Comparison of ENCODE assay signal across 15 mouse cellular contexts in the genomic region with DNA sequence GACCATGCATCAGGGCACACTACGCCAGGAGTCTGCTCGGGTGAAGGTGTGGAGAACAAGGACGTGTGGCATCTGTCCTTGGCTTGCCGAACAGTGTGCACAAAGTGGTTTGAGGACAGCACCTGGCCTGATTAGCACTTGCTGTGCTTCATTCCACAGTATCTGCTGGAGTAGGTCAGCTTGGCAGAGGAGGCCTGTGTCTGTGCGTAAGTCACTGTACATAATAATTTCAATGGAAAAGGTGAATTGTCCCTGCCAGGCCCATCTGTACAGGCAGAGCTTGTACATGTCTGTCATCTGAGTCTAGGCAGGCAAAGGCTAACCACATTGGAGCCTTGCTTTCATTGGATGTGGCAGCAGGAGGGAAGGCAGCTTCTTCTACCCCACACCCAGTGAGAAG.
DNase-seq lines count a peak whose midpoint lies in the region.
"Had no signal": no experiment of that assay in that cellular context is flagged by ENCODE, and none has a peak within 500 bp of the region (broad histone marks: within the 10 kb centered on the region; RNA-seq: fewer than 3 reads in every experiment).

No protein-coding gene starts in this region.

- intact Hi-C loops in left cerebral cortex, postnatal 4 days (cut with DNase I), result no loop called here
- intact Hi-C loops in left cerebral cortex, postnatal 14 days (cut with DNase I), result no loop called here
- intact Hi-C loops in gastrocnemius, postnatal 14 days (cut with DNase I; ENCODE audit: low total_unique reads), result no loop called here

- peak; percentile 13 for DNase-seq in left cerebral cortex, postnatal 4 days
- DNase-seq in left cerebral cortex, postnatal 14 days (ENCODE audit: low spot score in 2 of 2), result no peak
- peak; percentile 10 for DNase-seq in cerebellum, adult 11 months
- peak; percentile 49 for DNase-seq in cerebellum, adult 9-10 months
- DNase-seq in cerebellum, postnatal 36 days, result peak; percentile 6 to 23
- no peak for DNase-seq in thymus, postnatal 0 days (ENCODE audit: low spot score)
- no peak for DNase-seq in gastrocnemius, postnatal 14 days
- DNase-seq: adrenal gland, postnatal 14 days; gastrocnemius, postnatal 25 days; heart, adult 11 months; kidney, adult 11 months; kidney, postnatal 25 days; liver, embryonic 13.5 days; lung, adult 18-20 months; thymus, adult 2 months had no signal

Comparison
In these comparisons a context has a peak if more than half of its experiments do, and no peak if none do; other contexts are left out.
1. DNase-seq: peak in left cerebral cortex, postnatal 4 days (single experiment), cerebellum, adult 11 months (single experiment), cerebellum, adult 9-10 months (single experiment) and cerebellum, postnatal 36 days (2 of 2); none in left cerebral cortex, postnatal 14 days (0 of 2), thymus, postnatal 0 days (single experiment) and gastrocnemius, postnatal 14 days (single experiment).